Mouse (Mus musculus) heart, postnatal 0 days (tissue): ENCODE measurements around the gene Mrto4.

Experiments
- CTCF ChIP-seq: IDR thresholded peaks from 2 replicates; pipeline ENCODE4 v1.5.1; 2016; ENCODE audit warnings: antibody characterized with exemption, control low read depth, low read depth
- EP300 ChIP-seq: IDR thresholded peaks from 2 replicates; pipeline ENCODE4 v1.6.1; 2016; ENCODE audit warnings: antibody characterized with exemption, low read depth

- TF ChIP-seq EP300 (no peak), CTCF (no peak)
Observed at GRCm38 (mm10) chr4:139357211-139357610, 4.8 kb upstream of the Mrto4 start.
